8 mouse cellular contexts compared by ENCODE assay signal in genomic region chr9:107296041-107296440, GRCm38 (mm10). TPM values are rescaled to one million over a fixed set of nuclear protein-coding genes. Genes with fewer than 3 reads are reported as not detected.
A peak's percentile ranks its signal among the peaks of the same experiment; 100 is the strongest.
DNase-seq lines count a peak whose midpoint lies in the region; ATAC-seq and TF ChIP-seq lines count a peak whose summit lies in the region.

No protein-coding gene starts in this region.

- TF ChIP-seq POLR2A in bone marrow, adult 2 months (IDR thresholded peaks at IDR 0.05; ENCODE audit: borderline replicate concordance, control insufficient read depth, low read depth, low read length), result no peak

- H3K27me3 ChIP-seq in heart, embryonic 14.5 days (ENCODE audit: control insufficient read depth, insufficient read depth, low read length), result no peaks in the 10 kb centered on the region
- H3K27me3 ChIP-seq in hindbrain, embryonic 14.5 days (ENCODE audit: control insufficient read depth, insufficient read depth, low read length), result peaks cover 8% of the 10 kb centered on the region

- WGBS in heart, embryonic 14.5 days, result 2% methylated on average over 14 of the region's 14 CpGs
- under 1% methylated on average over 14 of the region's 14 CpGs for WGBS in bone marrow, adult 2 months
- 10% methylated on average over 14 of the region's 14 CpGs for WGBS in hindbrain, embryonic 14.5 days

- H3K4me3 ChIP-seq in heart, embryonic 14.5 days (ENCODE audit: control insufficient read depth in 1 of 2, insufficient read depth in 1 of 2, low read depth in 1 of 2, low read length in 2 of 2), result peak overlapping the region; percentile 69 to 74
- H3K4me3 ChIP-seq in bone marrow, adult 2 months (replicated peaks; ENCODE audit: control insufficient read depth, low read depth, low read length), result peak overlapping the region; percentile 82
- peak overlapping the region; percentile 64 for H3K4me3 ChIP-seq in hindbrain, embryonic 14.5 days (replicated peaks; ENCODE audit: low read length)

- H3K4me1 ChIP-seq in heart, embryonic 14.5 days (ENCODE audit: control insufficient read depth in 2 of 2, insufficient read depth in 2 of 2, low read length in 2 of 2), result peaks cover 18 to 36% of the 10 kb centered on the region in 2 experiments
- peaks cover 7% of the 10 kb centered on the region for H3K4me1 ChIP-seq in bone marrow, adult 2 months (ENCODE audit: control insufficient read depth, insufficient read depth, low read length)
- H3K4me1 ChIP-seq in hindbrain, embryonic 14.5 days (replicated peaks; ENCODE audit: control insufficient read depth, insufficient read depth, low read length), result peaks cover 22% of the 10 kb centered on the region

- no peak for TF ChIP-seq CTCF in bone marrow, adult 2 months (IDR thresholded peaks at IDR 0.05; ENCODE audit: control insufficient read depth, insufficient read depth, low read length)

- peaks cover 14% of the 10 kb centered on the region for H3K36me3 ChIP-seq in heart, embryonic 14.5 days (ENCODE audit: control insufficient read depth, insufficient read depth, low read length)
- H3K36me3 ChIP-seq in hindbrain, embryonic 14.5 days (replicated peaks; ENCODE audit: control insufficient read depth, insufficient read depth), result peaks cover 8% of the 10 kb centered on the region

- H3K4me2 ChIP-seq in heart, embryonic 14.5 days (ENCODE audit: low read length), result peak overlapping the region; percentile 59
- H3K4me2 ChIP-seq in hindbrain, embryonic 14.5 days (replicated peaks), result peak overlapping the region; percentile 85

- peak overlapping the region; percentile 4 to 87; a peak in 3 of 4 replicates for H3K27ac ChIP-seq in heart, embryonic 14.5 days (replicated peaks in 1 of 2; ENCODE audit: control insufficient read depth in 1 of 2, insufficient read depth in 1 of 2, low read depth in 2 of 2, low read length in 2 of 2)
- peak overlapping the region; percentile 40 for H3K27ac ChIP-seq in bone marrow, adult 2 months (ENCODE audit: control insufficient read depth, insufficient read depth, low read depth, low read length, poor library complexity)
- no peak overlapping the region for H3K27ac ChIP-seq in hindbrain, embryonic 14.5 days

- peak overlapping the region; percentile 82 for H3K9ac ChIP-seq in heart, embryonic 14.5 days (ENCODE audit: low read length)
- peak overlapping the region; percentile 26; the same call in 1 of the 2 replicates for H3K9ac ChIP-seq in hindbrain, embryonic 14.5 days

- no peaks in the 10 kb centered on the region for H3K9me3 ChIP-seq in heart, embryonic 14.5 days (ENCODE audit: control insufficient read depth, low read length)
- H3K9me3 ChIP-seq in hindbrain, embryonic 14.5 days (ENCODE audit: control insufficient read depth, low read length), result no peaks in the 10 kb centered on the region

- DNase-seq in heart, adult 18-20 months, result no peak
- no peak for DNase-seq in hindbrain, embryonic 14.5 days (ENCODE audit: low spot score)
- DNase-seq in urinary bladder, postnatal 36 days (ENCODE audit: low spot score in 2 of 2), result no peak
- DNase-seq in layer of hippocampus, adult 11-12 months (ENCODE audit: low spot score), result no peak
- no peak for DNase-seq in layer of hippocampus, adult 18-20 months (ENCODE audit: low spot score in 2 of 2)

- ATAC-seq in heart, embryonic 14.5 days (ENCODE audit: insufficient number of reproducible peaks, insufficient read depth, low FRiP score, low read depth), result peak; percentile 13; the same call in 1 of the 2 replicates
- peak; percentile 55; the same call in 1 of the 2 replicates for ATAC-seq in hindbrain, embryonic 14.5 days (ENCODE audit: low FRiP score)
- peak; percentile 3; the same call in 1 of the 2 replicates for ATAC-seq in megakaryocyte-erythroid progenitor cell, adult 5-6 weeks (replicated peaks; ENCODE audit: low FRiP score, low TSS enrichment, poor library complexity, severe bottlenecking)

RNA-seq across cellular contexts. Expression of gene Cish, which starts 0.2 kb away (rescaled TPM):
- polyA plus RNA-seq in heart, embryonic 14.5 days (2014; fragmentation: Nextera tagmentation; extraction: Ambion mirVana), result 14.7 and 14.9 TPM in 2 replicates
- total RNA-seq in heart, adult 18-20 months (2021), result 100 to 1,000 TPM; 120 to 131 TPM
- polyA plus RNA-seq in bone marrow, adult 2 months (2011; ENCODE audit: insufficient read depth, insufficient read length, low replicate concordance, missing spikeins), result 2.5 and 7.0 TPM in 2 replicates
- polyA plus RNA-seq in hindbrain, embryonic 14.5 days (2014; fragmentation: Nextera tagmentation; extraction: Ambion mirVana), result 6.0 and 6.7 TPM in 2 replicates
- total RNA-seq in megakaryocyte-erythroid progenitor cell, adult 5-6 weeks (2014; fragmentation: Nextera tagmentation), result 2.9 and 9.3 TPM in 2 replicates
- total RNA-seq in megakaryocyte-erythroid progenitor cell, adult 5-6 weeks (2017), result 1.2 and 1.6 TPM in 2 replicates
- 1 to 10 TPM; 3.0 to 6.3 TPM for total RNA-seq in layer of hippocampus, adult 18-20 months (2021)

RNA-seq across cellular contexts. Expression of gene Mapkapk3, which starts 6.4 kb away (rescaled TPM):
- 6.4 and 6.5 TPM in 2 replicates for polyA plus RNA-seq in heart, embryonic 14.5 days (2014; fragmentation: Nextera tagmentation; extraction: Ambion mirVana)
- total RNA-seq in heart, adult 18-20 months (2021), result 10 to 100 TPM; 29.4 to 30.3 TPM
- 16.9 and 46.9 TPM in 2 replicates for polyA plus RNA-seq in bone marrow, adult 2 months (2011; ENCODE audit: insufficient read depth, insufficient read length, low replicate concordance, missing spikeins)
- 1.9 and 2.3 TPM in 2 replicates for polyA plus RNA-seq in hindbrain, embryonic 14.5 days (2014; fragmentation: Nextera tagmentation; extraction: Ambion mirVana)
- total RNA-seq in megakaryocyte-erythroid progenitor cell, adult 5-6 weeks (2014; fragmentation: Nextera tagmentation), result 26.8 and 34.0 TPM in 2 replicates
- 26.9 and 31.6 TPM in 2 replicates for total RNA-seq in megakaryocyte-erythroid progenitor cell, adult 5-6 weeks (2017)
- total RNA-seq in layer of hippocampus, adult 18-20 months (2021), result 1 to 10 TPM; 1.8 to 2.2 TPM

RNA-seq across cellular contexts. Expression of gene Hemk1, which starts 42.1 kb away (rescaled TPM):
- 13.6 and 14.2 TPM in 2 replicates for polyA plus RNA-seq in heart, embryonic 14.5 days (2014; fragmentation: Nextera tagmentation; extraction: Ambion mirVana)
- total RNA-seq in heart, adult 18-20 months (2021), result 10 to 100 TPM; 20.4 to 22.7 TPM
- polyA plus RNA-seq in bone marrow, adult 2 months (2011; ENCODE audit: insufficient read depth, insufficient read length, low replicate concordance, missing spikeins), result 18.2 and 30.2 TPM in 2 replicates
- polyA plus RNA-seq in hindbrain, embryonic 14.5 days (2014; fragmentation: Nextera tagmentation; extraction: Ambion mirVana), result 16.7 and 19.1 TPM in 2 replicates
- total RNA-seq in megakaryocyte-erythroid progenitor cell, adult 5-6 weeks (2014; fragmentation: Nextera tagmentation), result 5.8 and 18.8 TPM in 2 replicates
- total RNA-seq in megakaryocyte-erythroid progenitor cell, adult 5-6 weeks (2017), result 4.9 and 9.0 TPM in 2 replicates
- 10 to 100 TPM; 14.5 to 14.9 TPM for total RNA-seq in layer of hippocampus, adult 18-20 months (2021)

RNA-seq across cellular contexts. Expression of gene 6430571L13Rik, which starts 44.4 kb away (rescaled TPM):
- 0.51 and 1.1 TPM in 2 replicates for polyA plus RNA-seq in heart, embryonic 14.5 days (2014; fragmentation: Nextera tagmentation; extraction: Ambion mirVana)
- total RNA-seq in heart, adult 18-20 months (2021), result 1 to 10 TPM; 3.5 to 5.3 TPM
- not detected in 2 replicates for polyA plus RNA-seq in bone marrow, adult 2 months (2011; ENCODE audit: insufficient read depth, insufficient read length, low replicate concordance, missing spikeins)
- polyA plus RNA-seq in hindbrain, embryonic 14.5 days (2014; fragmentation: Nextera tagmentation; extraction: Ambion mirVana), result 5.4 and 5.6 TPM in 2 replicates
- total RNA-seq in megakaryocyte-erythroid progenitor cell, adult 5-6 weeks (2014; fragmentation: Nextera tagmentation), result not detected in 2 replicates
- total RNA-seq in megakaryocyte-erythroid progenitor cell, adult 5-6 weeks (2017), result 0.47 TPM in 1 of 2 replicates, not detected in the other
- total RNA-seq in layer of hippocampus, adult 18-20 months (2021), result 1 to 10 TPM; 2.5 to 3.2 TPM

Comparison
In these comparisons a context has a peak if more than half of its experiments do, and no peak if none do; other contexts are left out.
1. ATAC-seq: peak in every context shown above with its lines; median percentile 55 in hindbrain, embryonic 14.5 days; 13 in heart, embryonic 14.5 days; 3 in megakaryocyte-erythroid progenitor cell, adult 5-6 weeks.
2. RNA of gene Cish, which starts 0.2 kb away (total RNA-seq): 120 to 131 TPM in heart, adult 18-20 months; 3.0 to 6.3 TPM in layer of hippocampus, adult 18-20 months and 1.2 to 9.3 TPM in megakaryocyte-erythroid progenitor cell, adult 5-6 weeks; every median in the first group is over 10 times any median in the second.
3. RNA of gene Mapkapk3, which starts 6.4 kb away (total RNA-seq): 29.4 to 30.3 TPM in heart, adult 18-20 months and 26.8 to 34.0 TPM in megakaryocyte-erythroid progenitor cell, adult 5-6 weeks; 1.8 to 2.2 TPM in layer of hippocampus, adult 18-20 months; every median in the first group is over 4 times any median in the second.
4. Peak in every context shown above with its lines, with median percentiles within 50 percentile points of each other: H3K4me3 ChIP-seq.